Comparison of ENCODE assay signal across 23 mouse cellular contexts in genomic region chr16:30922548-30922947, GRCm38 (mm10).
DNase-seq lines count a peak whose midpoint lies in the region; ATAC-seq and TF ChIP-seq lines count a peak whose summit lies in the region.
"Had no signal": no experiment of that assay in that cellular context is flagged by ENCODE, and none has a peak within 500 bp of the region (broad histone marks: within the 10 kb centered on the region; RNA-seq: fewer than 3 reads in every experiment).

No protein-coding gene starts in this region.

- DNase-seq in heart, adult 11 months: peak; percentile 82
- no peak for DNase-seq in heart, postnatal 10 days
- peak; percentile 44 for DNase-seq in 416B (ENCODE audit: low read depth)
- peak; percentile 22 for DNase-seq in brain, embryonic 14.5 days (ENCODE audit: low read depth)
- DNase-seq in layer of hippocampus, adult 9-10 months (ENCODE audit: low spot score): no peak
- DNase-seq in adrenal gland, postnatal 4 days (ENCODE audit: low spot score in 2 of 2): no peak
- DNase-seq: adrenal gland, postnatal 10 days; cerebellum, postnatal 25 days; gastrocnemius, postnatal 36 days; heart, postnatal 4 days; kidney, adult 8-10 months; kidney, postnatal 36 days; lung, embryonic 14.5 days; right cerebral cortex, postnatal 25 days; thymus, postnatal 4 days had no signal

- no peak for TF ChIP-seq CTCF in brain, embryonic 14.5 days (IDR thresholded peaks at IDR 0.05; ENCODE audit: borderline replicate concordance, extremely low read depth, insufficient read depth, insufficient read length)

- peaks cover 14% of the 10 kb centered on the region; the same call in 1 of the 2 replicates for H3K9me3 ChIP-seq in kidney, embryonic 16.5 days (ENCODE audit: low read length)
- H3K9me3 ChIP-seq: neural tube, embryonic 12.5 days had no signal

- no peak for TF ChIP-seq POLR2A in brain, embryonic 14.5 days (IDR thresholded peaks at IDR 0.05; ENCODE audit: borderline replicate concordance, extremely low read depth, insufficient read depth, insufficient read length, poor library complexity, severe bottlenecking)

- no peaks in the 10 kb centered on the region for H3K36me3 ChIP-seq in kidney, embryonic 16.5 days (ENCODE audit: insufficient read depth, low read length)
- H3K36me3 ChIP-seq: heart, embryonic 13.5 days; limb, embryonic 10.5 days; neural tube, embryonic 12.5 days had no signal

- intact Hi-C loops in heart, postnatal 10 days (cut with DNase I): no loop called here

- no peak overlapping the region for H3K27ac ChIP-seq in kidney, embryonic 16.5 days (ENCODE audit: low read length)
- H3K27ac ChIP-seq: heart, embryonic 13.5 days; limb, embryonic 10.5 days; neural tube, embryonic 12.5 days had no signal

- no peak overlapping the region for H3K4me3 ChIP-seq in kidney, embryonic 16.5 days (ENCODE audit: low read length)
- H3K4me3 ChIP-seq: heart, embryonic 13.5 days; limb, embryonic 10.5 days; neural tube, embryonic 12.5 days had no signal

- no peaks in the 10 kb centered on the region for H3K27me3 ChIP-seq in kidney, embryonic 16.5 days (ENCODE audit: insufficient read depth, low read length)
- H3K27me3 ChIP-seq: heart, embryonic 13.5 days; neural tube, embryonic 12.5 days had no signal

- H3K9ac ChIP-seq in kidney, embryonic 16.5 days (replicated peaks; ENCODE audit: low read length): no peak overlapping the region
- H3K9ac ChIP-seq: heart, embryonic 13.5 days; lung, embryonic 14.5 days; neural tube, embryonic 12.5 days had no signal

- 0 out of 2 replicates have a peak, but pooled peaks have one; percentile 29 for ATAC-seq in megakaryocyte progenitor cell, adult 5-6 weeks (replicated peaks; ENCODE audit: poor library complexity)
- ATAC-seq in kidney, embryonic 16.5 days (ENCODE audit: low FRiP score, low TSS enrichment): no peak
- ATAC-seq: forebrain, embryonic 14.5 days; inflammation-experienced regulatory T-cells, adult 6 months had no signal

- H3K4me2 ChIP-seq in kidney, embryonic 16.5 days (replicated peaks; ENCODE audit: low read depth, low read length): no peak overlapping the region
- H3K4me2 ChIP-seq: heart, embryonic 13.5 days; liver, embryonic 11.5 days; lung, embryonic 14.5 days; neural tube, embryonic 12.5 days had no signal

- H3K4me1 ChIP-seq in kidney, embryonic 16.5 days (ENCODE audit: insufficient read depth, low read length): peaks cover 3% of the 10 kb centered on the region; the same call in 1 of the 2 replicates

- WGBS in kidney, embryonic 16.5 days: 76% methylated on average over 1 of the region's 1 CpGs

Comparison
In these comparisons a context has a peak if more than half of its experiments do, and no peak if none do; other contexts are left out.
1. DNase-seq: peak in heart, adult 11 months (single experiment), 416B (single experiment) and brain, embryonic 14.5 days (single experiment); none in heart, postnatal 10 days (0 of 2), layer of hippocampus, adult 9-10 months (single experiment) and adrenal gland, postnatal 4 days (0 of 2).